Mouse (Mus musculus): ENCODE measurements around the gene Cbx7. TPM values are rescaled to one million over a fixed set of nuclear protein-coding genes. Genes with fewer than 3 reads are reported as not detected.

Cbx7 gene
- polyA plus RNA-seq, 1 experiment: 32.8 TPM

DNA sequence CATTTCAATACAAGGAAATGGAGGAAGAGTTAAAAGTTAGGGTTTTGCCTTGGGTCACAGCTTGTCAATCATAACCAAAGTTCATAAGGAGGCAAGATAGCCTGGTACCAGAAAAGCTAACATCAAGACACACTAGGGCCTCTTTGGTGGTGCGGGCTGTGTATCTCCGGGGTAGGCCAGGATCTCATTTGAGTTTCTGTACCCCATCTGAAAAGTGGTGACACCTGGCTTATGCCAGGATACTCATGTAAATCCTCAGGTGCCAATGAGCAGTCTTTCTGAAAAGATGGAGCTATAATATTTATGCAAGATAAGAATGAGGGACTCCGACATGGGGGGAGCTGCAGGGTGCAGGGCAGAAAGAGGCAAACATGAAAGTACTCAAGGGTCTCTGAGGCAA is 42.6 kb downstream of the Cbx7 start:
- 80% methylated on average over 3 of the region's 3 CpGs for WGBS
- Histone ChIP-seq H3K36me3 (ENCODE audit: control insufficient read depth, insufficient read depth, low read length) (no peaks in the 10 kb centered on the region), H3K27me3 (ENCODE audit: control insufficient read depth, insufficient read depth, low read length) (peaks cover 2% of the 10 kb centered on the region), H3K27ac (ENCODE audit: insufficient read depth, low read depth, low read length) (peak overlapping the region; percentile 90), H3K4me3 (ENCODE audit: low read depth, low read length) (no peak overlapping the region), H3K4me1 (ENCODE audit: control insufficient read depth, insufficient read depth, insufficient read length, low read length) (peaks cover 18% of the 10 kb centered on the region; the same call in 1 of the 2 replicates)
- TF ChIP-seq POLR2A (IDR thresholded peaks at IDR 0.05; ENCODE audit: low read depth, low read length): no peak
- TF ChIP-seq CTCF (IDR thresholded peaks at IDR 0.05; ENCODE audit: extremely low read depth, insufficient read length, insufficient replicate concordance, low read depth, low read length): no peak

DNA sequence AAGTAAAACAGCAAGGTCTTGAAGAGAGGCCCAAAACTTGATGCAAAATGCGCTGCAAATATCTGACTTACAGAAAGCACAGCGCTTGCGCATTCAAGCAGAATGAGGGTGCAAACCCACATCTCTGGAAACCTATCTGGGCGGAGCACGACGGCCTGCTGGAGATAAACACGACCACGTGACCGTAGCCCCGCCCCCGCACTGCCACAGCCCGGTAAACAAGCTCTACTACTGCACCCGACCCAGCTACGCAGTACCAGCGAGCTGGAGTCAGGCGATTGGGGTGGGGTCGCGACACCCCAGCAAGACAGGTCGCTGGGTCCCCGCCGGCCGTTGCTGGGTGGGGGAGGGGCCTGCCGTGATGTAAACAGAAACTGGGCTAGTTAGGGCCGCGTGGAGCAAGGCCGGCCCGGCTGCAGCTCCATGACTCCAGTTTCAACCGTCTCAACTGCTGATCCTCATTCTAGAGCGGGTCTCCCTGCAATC is 43.2 kb downstream of the Cbx7 start:
- TF ChIP-seq POLR2A (IDR thresholded peaks at IDR 0.05; ENCODE audit: low read depth, low read length) (peak; percentile 35; the same call in 1 of the 2 replicates), CTCF (IDR thresholded peaks at IDR 0.05; ENCODE audit: extremely low read depth, insufficient read length, insufficient replicate concordance, low read depth, low read length) (no peak)
- Histone ChIP-seq H3K27ac (ENCODE audit: insufficient read depth, low read depth, low read length) (peak overlapping the region; percentile 90), H3K4me1 (ENCODE audit: control insufficient read depth, insufficient read depth, insufficient read length, low read length) (peaks cover 17% of the 10 kb centered on the region; the same call in 1 of the 2 replicates), H3K27me3 (ENCODE audit: control insufficient read depth, insufficient read depth, low read length) (no peaks in the 10 kb centered on the region), H3K4me3 (ENCODE audit: low read depth, low read length) (peak overlapping the region; percentile 79), H3K36me3 (ENCODE audit: control insufficient read depth, insufficient read depth, low read length) (peaks cover 3% of the 10 kb centered on the region; the same call in 1 of the 2 replicates)
- 1% methylated on average over 29 of the region's 29 CpGs for WGBS

DNA sequence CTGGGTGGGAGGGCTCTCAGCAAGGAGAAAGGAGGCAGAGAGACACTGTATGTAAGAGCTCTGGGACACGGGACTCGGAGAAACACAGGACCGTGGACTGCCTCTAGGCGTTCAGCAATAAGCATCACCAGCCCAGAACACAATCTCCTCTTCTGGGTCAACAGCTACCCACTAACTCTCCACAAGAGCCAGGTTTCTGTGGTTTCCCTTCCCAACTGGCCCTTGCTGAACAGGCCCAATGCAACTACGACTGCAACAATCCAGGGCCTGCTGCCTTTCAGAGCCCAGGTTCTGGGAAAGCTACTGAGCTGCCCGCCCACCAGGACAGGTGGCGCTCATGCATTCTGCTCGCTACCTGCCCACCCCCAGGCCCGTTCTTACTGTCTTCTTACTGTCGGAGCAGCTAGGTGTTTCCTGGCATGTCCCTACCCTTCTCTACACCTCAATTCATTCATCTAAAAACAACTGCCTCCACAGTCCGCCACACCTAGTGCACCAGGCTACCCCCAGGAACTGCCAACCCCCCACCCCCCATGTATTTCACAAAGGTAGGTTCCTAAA is 44.0 kb downstream of the Cbx7 start:
- Histone ChIP-seq H3K27ac (ENCODE audit: insufficient read depth, low read depth, low read length) (peak overlapping the region; percentile 27; the same call in 1 of the 2 replicates), H3K27me3 (ENCODE audit: control insufficient read depth, insufficient read depth, low read length) (no peaks in the 10 kb centered on the region), H3K4me3 (ENCODE audit: low read depth, low read length) (no peak overlapping the region), H3K36me3 (ENCODE audit: control insufficient read depth, insufficient read depth, low read length) (peaks cover 10% of the 10 kb centered on the region), H3K4me1 (ENCODE audit: control insufficient read depth, insufficient read depth, insufficient read length, low read length) (peaks cover 14% of the 10 kb centered on the region; the same call in 1 of the 2 replicates)
- WGBS: 87% methylated on average over 11 of the region's 11 CpGs
- TF ChIP-seq POLR2A (IDR thresholded peaks at IDR 0.05; ENCODE audit: low read depth, low read length): no peak
- no peak for TF ChIP-seq CTCF (IDR thresholded peaks at IDR 0.05; ENCODE audit: extremely low read depth, insufficient read length, insufficient replicate concordance, low read depth, low read length)

DNA sequence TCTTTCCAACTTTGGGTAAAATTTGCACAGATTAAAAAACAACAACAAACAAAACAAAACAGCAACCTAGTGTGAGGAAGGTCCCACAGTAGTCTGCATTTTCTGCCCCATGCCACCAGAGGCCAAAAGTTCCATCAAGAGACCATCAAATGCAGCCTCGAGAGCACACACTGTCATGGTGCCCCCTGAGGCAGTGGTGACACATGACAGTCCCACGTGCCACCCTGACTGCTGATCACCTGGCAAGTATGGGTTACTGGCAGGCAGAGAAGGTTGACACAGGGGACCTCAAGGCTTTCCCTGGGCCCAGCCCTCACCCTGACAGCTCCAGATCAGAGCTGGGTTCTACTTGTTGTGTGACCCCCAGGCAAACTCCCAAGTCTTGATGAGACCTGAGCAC is 51.1 kb downstream of the Cbx7 start:
- Histone ChIP-seq H3K4me1 (ENCODE audit: control insufficient read depth, insufficient read depth, insufficient read length, low read length) (no peaks in the 10 kb centered on the region), H3K36me3 (ENCODE audit: control insufficient read depth, insufficient read depth, low read length) (peaks cover 28% of the 10 kb centered on the region), H3K27ac (ENCODE audit: insufficient read depth, low read depth, low read length) (no peak overlapping the region), H3K27me3 (ENCODE audit: control insufficient read depth, insufficient read depth, low read length) (no peaks in the 10 kb centered on the region), H3K4me3 (ENCODE audit: low read depth, low read length) (no peak overlapping the region)
- TF ChIP-seq POLR2A (IDR thresholded peaks at IDR 0.05; ENCODE audit: low read depth, low read length) (no peak), CTCF (IDR thresholded peaks at IDR 0.05; ENCODE audit: extremely low read depth, insufficient read length, insufficient replicate concordance, low read depth, low read length) (no peak)
- WGBS: 52% methylated on average over 2 of the region's 2 CpGs

DNA sequence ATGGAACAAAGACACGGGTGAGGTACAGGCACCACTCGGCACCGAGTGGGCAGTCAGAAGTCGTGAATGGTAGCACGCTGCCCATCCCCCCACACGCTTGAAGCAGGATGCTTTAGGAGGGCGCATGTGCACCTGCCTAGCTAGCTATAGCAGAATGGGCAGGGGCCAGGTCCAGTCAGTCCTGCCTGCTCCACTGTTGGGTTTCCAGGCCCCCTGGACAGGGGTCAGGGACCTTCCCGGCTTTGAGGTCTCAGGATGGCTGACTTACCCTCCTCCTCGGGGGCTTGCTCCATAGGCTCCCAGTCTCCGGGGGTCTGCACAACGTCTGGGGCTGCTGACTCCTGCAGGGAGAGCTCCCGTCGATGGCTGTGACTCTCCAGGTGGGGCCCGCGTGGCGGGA is 52.4 kb downstream of the Cbx7 start:
- Histone ChIP-seq H3K27ac (ENCODE audit: insufficient read depth, low read depth, low read length) (no peak overlapping the region), H3K4me3 (ENCODE audit: low read depth, low read length) (no peak overlapping the region), H3K4me1 (ENCODE audit: control insufficient read depth, insufficient read depth, insufficient read length, low read length) (no peaks in the 10 kb centered on the region), H3K27me3 (ENCODE audit: control insufficient read depth, insufficient read depth, low read length) (no peaks in the 10 kb centered on the region), H3K36me3 (ENCODE audit: control insufficient read depth, insufficient read depth, low read length) (peaks cover 28% of the 10 kb centered on the region)
- TF ChIP-seq CTCF (IDR thresholded peaks at IDR 0.05; ENCODE audit: extremely low read depth, insufficient read length, insufficient replicate concordance, low read depth, low read length): no peak
- no peak for TF ChIP-seq POLR2A (IDR thresholded peaks at IDR 0.05; ENCODE audit: low read depth, low read length)
- 92% methylated on average over 16 of the region's 16 CpGs for WGBS

DNA sequence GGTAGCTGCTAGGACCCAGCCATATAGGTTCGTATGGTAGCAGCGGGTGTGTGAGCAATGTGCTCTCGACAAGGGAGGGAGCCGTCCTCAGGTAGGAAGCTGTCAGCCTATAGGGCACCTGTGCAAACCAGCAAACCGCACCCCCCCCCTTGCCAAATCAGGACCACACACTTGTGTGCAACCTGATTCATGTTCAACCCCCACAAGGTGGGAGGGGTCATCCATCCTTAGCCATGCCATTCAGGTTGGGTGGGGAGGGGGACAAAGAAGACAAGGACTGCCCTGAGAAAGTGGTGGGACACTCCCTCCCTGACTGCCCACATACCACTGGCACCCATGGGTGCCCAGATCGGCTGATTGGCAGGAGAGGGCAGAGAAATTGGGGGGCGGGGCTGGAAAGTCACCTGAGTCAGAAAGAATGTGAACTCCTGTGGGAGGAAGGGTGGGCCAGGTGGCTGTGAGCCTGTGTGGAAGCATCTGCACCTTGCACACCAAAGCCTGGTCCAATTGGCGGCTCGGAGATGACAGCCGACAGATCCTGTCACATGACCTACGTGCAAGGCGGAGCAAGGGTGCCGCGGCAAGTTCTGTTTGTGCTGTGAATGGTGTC is 53.7 kb downstream of the Cbx7 start:
- 87% methylated on average over 14 of the region's 14 CpGs for WGBS
- Histone ChIP-seq H3K36me3 (ENCODE audit: control insufficient read depth, insufficient read depth, low read length) (peaks cover 20% of the 10 kb centered on the region), H3K4me3 (ENCODE audit: low read depth, low read length) (no peak overlapping the region), H3K4me1 (ENCODE audit: control insufficient read depth, insufficient read depth, insufficient read length, low read length) (no peaks in the 10 kb centered on the region), H3K27me3 (ENCODE audit: control insufficient read depth, insufficient read depth, low read length) (no peaks in the 10 kb centered on the region), H3K27ac (ENCODE audit: insufficient read depth, low read depth, low read length) (no peak overlapping the region)
- no peak for TF ChIP-seq POLR2A (IDR thresholded peaks at IDR 0.05; ENCODE audit: low read depth, low read length)
- TF ChIP-seq CTCF (IDR thresholded peaks at IDR 0.05; ENCODE audit: extremely low read depth, insufficient read length, insufficient replicate concordance, low read depth, low read length): no peak

DNA sequence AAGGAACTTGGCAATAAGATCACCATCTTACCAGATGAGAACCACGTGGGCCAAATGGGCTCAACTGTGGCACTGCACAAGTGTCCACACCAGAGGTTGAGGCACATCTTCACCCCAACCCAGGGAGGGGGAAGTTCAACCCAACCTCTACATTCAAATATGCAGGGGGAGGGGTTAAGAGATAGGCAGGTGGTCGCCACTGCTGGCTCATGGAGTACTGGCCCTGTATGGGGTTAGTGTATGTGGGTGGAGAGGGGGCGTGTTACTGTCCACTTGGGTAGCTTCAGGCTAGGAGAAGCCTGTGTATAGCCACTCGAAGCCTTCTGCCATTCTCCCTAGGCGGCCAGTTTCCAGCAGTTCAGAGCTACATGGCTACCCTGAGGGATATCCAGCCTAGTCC is 54.8 kb downstream of the Cbx7 start:
- 74% methylated on average over 5 of the region's 5 CpGs for WGBS
- peaks cover 14% of the 10 kb centered on the region for H3K36me3 ChIP-seq (ENCODE audit: control insufficient read depth, insufficient read depth, low read length)
- H3K4me3 ChIP-seq (ENCODE audit: low read depth, low read length): no peak overlapping the region
- TF ChIP-seq POLR2A (IDR thresholded peaks at IDR 0.05; ENCODE audit: low read depth, low read length): no peak
- no peak for TF ChIP-seq CTCF (IDR thresholded peaks at IDR 0.05; ENCODE audit: extremely low read depth, insufficient read length, insufficient replicate concordance, low read depth, low read length)
- no peak overlapping the region for H3K27ac ChIP-seq (ENCODE audit: insufficient read depth, low read depth, low read length)
- no peaks in the 10 kb centered on the region for H3K27me3 ChIP-seq (ENCODE audit: control insufficient read depth, insufficient read depth, low read length)
- H3K4me1 ChIP-seq (ENCODE audit: control insufficient read depth, insufficient read depth, insufficient read length, low read length): no peaks in the 10 kb centered on the region

All from small intestine, adult 2 months (tissue).